Mouse (Mus musculus) kidney, embryonic 16.5 days (tissue): ENCODE measurements around the gene Slfn9. TPM values are rescaled to one million over a fixed set of nuclear protein-coding genes. Genes with fewer than 3 reads are reported as not detected.
"Not testable (repeated sequence)": the region's sequence is repeated elsewhere in the genome, so short reads cannot be mapped to it uniquely, and the experiment has no call there.

Experiments used
- ATAC-seq: fragments of 200-750 bp; cut with Nextera tagmentation; 2 replicates; pipeline ENCODE4 v1.8.0; 2017; ENCODE audit warnings: moderate TSS enrichment; ENCODE audit not compliant: low FRiP score, low TSS enrichment
- H3K27ac ChIP-seq: fragments of 300-500 bp; sonication (generic); 2 replicates; pipeline ENCODE4 v1.5.1; 2014; ENCODE audit warnings: low read length
- H3K27me3 ChIP-seq: fragments of 300-500 bp; sonication (generic); 2 replicates; pipeline ENCODE4 v1.6.1; 2014; ENCODE audit warnings: low read length, control low read depth, mixed read lengths; ENCODE audit not compliant: insufficient read depth
- H3K36me3 ChIP-seq: fragments of 300-500 bp; sonication (generic); 2 replicates; pipeline ENCODE4 v1.6.1; 2014; ENCODE audit warnings: low read length, control low read depth, mixed read lengths; ENCODE audit not compliant: insufficient read depth
- H3K4me1 ChIP-seq: fragments of 300-500 bp; sonication (generic); 2 replicates; pipeline ENCODE4 v1.6.1; 2014; ENCODE audit warnings: low read length, control low read depth, mixed read lengths; ENCODE audit not compliant: insufficient read depth
- H3K4me2 ChIP-seq: fragments of 300-500 bp; sonication (generic); replicated peaks from 2 replicates; pipeline ENCODE4 v1.6.1; 2014; ENCODE audit warnings: low read depth, low read length
- H3K4me3 ChIP-seq: fragments of 300-500 bp; sonication (generic); 2 replicates; pipeline ENCODE4 v1.5.1; 2014; ENCODE audit warnings: mild to moderate bottlenecking, low read length
- H3K9ac ChIP-seq: fragments of 300-500 bp; sonication (generic); replicated peaks from 2 replicates; pipeline ENCODE4 v1.6.1; 2014; ENCODE audit warnings: low read length
- H3K9me3 ChIP-seq: fragments of 300-500 bp; sonication (generic); 2 replicates; pipeline ENCODE4 v1.6.1; 2016; ENCODE audit warnings: low read length, control low read depth
- WGBS: fragments of 180-500 bp; shearing (Covaris S2); extraction: QIAGEN DNeasy Blood & Tissue Kit; methylation state at CpG from one replicate; pipeline ENCODE4 v1.1.7; 2014; 5-methylcytosine and 5-hydroxymethylcytosine counted together
- polyA plus RNA-seq: library from polyadenylated mRNA; unstranded; fragments of >200 nt; fragmentation: Nextera tagmentation; extraction: Ambion mirVana; gene quantifications from 2 replicates; pipeline ENCODE4 v1.2.1, GENCODE M21; 2015

Slfn9 gene
- polyA plus RNA-seq, result 18.1 and 18.2 TPM in 2 replicates

DNA sequence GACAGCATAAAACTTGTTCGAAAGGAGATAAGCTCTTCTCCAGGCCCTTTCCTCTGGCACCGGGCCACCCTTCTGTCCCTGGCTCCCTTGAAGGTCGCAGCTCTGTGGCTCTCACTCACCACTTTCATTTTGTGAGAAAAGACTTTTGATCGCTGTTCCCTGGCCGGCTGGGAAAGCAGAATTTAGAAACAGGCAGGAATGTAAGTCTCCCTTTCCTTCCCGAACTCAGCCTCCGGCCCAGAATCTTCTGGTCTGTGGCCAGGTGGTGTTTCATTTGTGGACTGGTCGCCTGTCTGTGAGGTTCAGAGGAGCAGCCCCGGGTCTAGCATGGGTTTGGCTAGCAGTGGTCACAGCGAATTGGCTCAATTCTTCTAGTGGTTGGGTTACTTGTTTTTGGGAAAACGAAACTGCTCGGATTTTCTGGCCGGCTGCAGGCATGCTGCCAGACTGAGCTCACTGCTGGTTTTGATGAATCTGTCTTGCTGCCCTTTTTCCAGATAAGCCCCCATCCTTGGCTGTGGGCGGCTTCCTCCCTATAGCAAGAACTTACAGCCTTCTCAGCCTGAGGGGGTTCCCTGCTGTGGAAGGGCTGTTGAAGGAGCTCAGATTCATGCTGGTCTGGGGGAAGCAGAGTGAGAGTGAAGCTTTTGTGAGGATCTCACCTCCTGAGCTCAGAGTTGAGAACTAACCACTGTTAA is at the start of gene Slfn9:
TSS of gene Slfn9 (minus strand) at position 362 of the 698 bp plus-strand sequence.
- peak within 1 kb of the TSS; percentile 53 for H3K4me3 ChIP-seq
- no peaks in the 10 kb centered on the region; the same call in 1 of the 2 replicates for H3K27me3 ChIP-seq
- WGBS, result 4% methylated on average over 14 of the region's 14 CpGs
- peaks cover 14% of the 10 kb centered on the region; the same call in 1 of the 2 replicates for H3K4me1 ChIP-seq
- no peaks in the 10 kb centered on the region for H3K36me3 ChIP-seq
- 0 out of 2 replicates have a peak, but pooled peaks have one; percentile 52 for ATAC-seq
- peak within 1 kb of the TSS; percentile 61 for H3K9ac ChIP-seq
- no peaks in the 10 kb centered on the region for H3K9me3 ChIP-seq
- H3K27ac ChIP-seq, result peak within 1 kb of the TSS; percentile 63
- peak within 1 kb of the TSS; percentile 66 for H3K4me2 ChIP-seq

DNA sequence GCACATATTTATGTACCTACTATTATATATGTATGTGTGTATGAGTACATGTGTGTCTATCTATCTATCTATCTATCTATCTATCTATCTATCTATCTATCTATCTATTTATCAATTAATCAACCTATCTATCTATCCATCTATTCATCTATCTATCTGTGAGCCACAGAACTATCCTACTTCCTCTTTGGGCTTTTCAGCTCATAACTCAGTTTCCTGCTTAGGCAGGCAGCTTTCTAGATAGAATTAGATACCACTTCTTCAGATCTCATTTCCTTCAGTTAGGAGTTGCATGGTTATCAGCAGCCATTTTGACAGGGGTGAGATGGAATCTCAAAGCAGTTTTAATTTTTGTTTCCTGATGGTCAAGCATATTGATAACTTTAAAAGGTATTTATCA is 49.4 kb upstream of the Slfn9 start:
- Histone ChIP-seq H3K4me1 (no peaks in the 10 kb centered on the region), H3K27me3 (no peaks in the 10 kb centered on the region), H3K36me3 (no peaks in the 10 kb centered on the region), H3K4me3 (no peak overlapping the region), H3K27ac (no peak overlapping the region), H3K9me3 (no peaks in the 10 kb centered on the region), H3K4me2 (no peak overlapping the region), H3K9ac (no peak overlapping the region)
- ATAC-seq, result no peak

DNA sequence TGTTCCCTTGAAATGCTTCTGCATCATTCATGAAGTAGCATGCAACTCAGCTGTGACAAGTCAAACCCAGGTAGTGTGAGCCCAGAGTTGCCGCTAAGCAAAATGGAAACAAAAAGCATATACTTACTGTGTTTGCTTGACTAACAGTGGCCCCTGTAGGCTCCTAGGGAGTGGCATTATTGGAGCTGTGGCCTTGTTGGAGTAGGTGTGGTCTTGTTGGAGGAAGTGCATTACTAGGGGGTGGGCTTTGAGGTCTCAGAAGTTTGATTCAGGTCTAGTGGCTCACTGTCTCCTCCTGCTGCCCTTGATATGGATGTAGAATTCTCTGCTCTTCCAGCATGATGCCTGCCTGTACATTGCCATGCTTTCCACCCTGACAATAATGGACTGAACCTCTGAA is 48.7 kb upstream of the Slfn9 start:
- no peaks in the 10 kb centered on the region for H3K4me1 ChIP-seq
- ATAC-seq, result no peak
- WGBS, result 19% methylated on average over 1 of the region's 1 CpGs

DNA sequence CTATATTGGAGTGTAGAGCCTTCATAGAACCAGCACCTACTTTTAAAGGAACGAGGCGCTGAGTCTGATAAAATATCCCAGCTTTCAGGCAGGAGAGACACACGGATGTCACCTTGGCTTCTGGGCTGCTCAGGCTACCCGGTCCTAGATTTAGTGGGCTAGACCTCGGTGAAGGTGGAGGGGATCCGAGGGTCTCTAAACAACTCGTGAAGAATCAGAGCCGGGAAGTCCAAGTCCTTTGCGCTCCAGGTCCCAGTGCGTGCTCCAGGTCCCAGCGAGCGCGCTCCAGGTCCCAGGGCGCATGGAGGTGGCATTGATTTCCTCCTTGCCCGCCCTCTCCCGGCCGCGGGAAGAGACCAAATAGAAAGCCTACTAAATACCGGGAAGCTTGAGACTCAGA is 48.2 kb upstream of the Slfn9 start:
- no peaks in the 10 kb centered on the region for H3K4me1 ChIP-seq
- no peak for ATAC-seq
- peak overlapping the region; percentile 49 for H3K4me2 ChIP-seq
- H3K9me3 ChIP-seq, result no peaks in the 10 kb centered on the region
- 15% methylated on average over 19 of the region's 19 CpGs for WGBS
- no peaks in the 10 kb centered on the region for H3K27me3 ChIP-seq
- peak overlapping the region; percentile 23 for H3K4me3 ChIP-seq
- H3K27ac ChIP-seq, result no peak overlapping the region
- H3K9ac ChIP-seq, result no peak overlapping the region; the same call in 1 of the 2 replicates
- H3K36me3 ChIP-seq, result no peaks in the 10 kb centered on the region

More for the DNA sequence above, 48.7 kb upstream of the Slfn9 start:
- Histone ChIP-seq H3K4me2 (peak overlapping the region; percentile 49), H3K36me3 (no peaks in the 10 kb centered on the region), H3K27ac (no peak overlapping the region), H3K4me3 (peak overlapping the region; percentile 23), H3K9ac (no peak overlapping the region), H3K9me3 (no peaks in the 10 kb centered on the region), H3K27me3 (no peaks in the 10 kb centered on the region)

DNA sequence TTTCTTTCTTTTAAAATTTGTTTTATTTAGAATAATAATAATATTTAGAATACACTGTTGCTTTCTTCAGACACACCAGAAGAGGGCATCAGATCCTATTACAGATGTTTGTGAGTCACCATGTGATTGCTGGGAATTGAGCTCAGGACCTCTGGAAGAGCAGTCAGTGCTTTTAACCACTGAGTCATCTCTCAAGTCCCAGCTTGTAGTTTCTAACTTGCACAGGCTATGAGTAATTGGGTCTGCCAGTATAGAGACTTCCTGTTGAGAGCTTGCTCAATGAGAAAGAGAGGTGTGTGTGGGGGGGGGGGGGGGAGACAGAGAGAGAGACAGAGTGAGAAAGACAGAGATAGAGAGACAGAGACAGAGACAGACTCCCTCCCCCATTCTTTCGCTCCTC is 47.5 kb upstream of the Slfn9 start:
- no peak for ATAC-seq
- WGBS, result 67% methylated on average over 1 of the region's 1 CpGs
- no peak overlapping the region for H3K4me3 ChIP-seq
- H3K27me3 ChIP-seq, result no peaks in the 10 kb centered on the region
- H3K36me3 ChIP-seq, result no peaks in the 10 kb centered on the region
- H3K27ac ChIP-seq, result no peak overlapping the region
- H3K4me1 ChIP-seq, result no peaks in the 10 kb centered on the region
- no peak overlapping the region for H3K9ac ChIP-seq
- no peaks in the 10 kb centered on the region for H3K9me3 ChIP-seq
- no peak overlapping the region for H3K4me2 ChIP-seq

DNA sequence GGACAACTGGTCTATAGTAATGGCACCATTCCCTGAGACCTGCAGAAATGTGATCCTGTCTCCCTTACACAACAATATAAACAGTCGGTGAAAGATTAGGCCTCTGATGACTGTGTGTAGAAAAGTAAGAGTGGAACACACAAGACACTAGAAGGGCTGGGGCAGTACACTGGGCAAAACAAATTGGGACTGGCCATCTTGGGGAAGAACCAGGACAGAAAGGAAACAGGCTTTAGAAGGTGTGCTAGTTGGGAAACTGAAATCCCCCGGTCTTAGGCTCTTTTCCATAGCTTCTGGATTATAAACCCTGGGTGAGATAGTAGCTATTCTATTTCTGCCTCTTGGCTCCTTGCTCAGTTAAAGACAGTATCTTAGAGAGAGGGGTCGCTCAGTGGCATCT is 47.1 kb upstream of the Slfn9 start:
- H3K9ac ChIP-seq, H3K4me1 ChIP-seq, H3K27me3 ChIP-seq, H3K27ac ChIP-seq, ATAC-seq, H3K4me3 ChIP-seq, H3K9me3 ChIP-seq, H3K4me2 ChIP-seq, H3K36me3 ChIP-seq: not testable (repeated sequence)
- WGBS, result 86% methylated on average over 3 of the region's 3 CpGs

DNA sequence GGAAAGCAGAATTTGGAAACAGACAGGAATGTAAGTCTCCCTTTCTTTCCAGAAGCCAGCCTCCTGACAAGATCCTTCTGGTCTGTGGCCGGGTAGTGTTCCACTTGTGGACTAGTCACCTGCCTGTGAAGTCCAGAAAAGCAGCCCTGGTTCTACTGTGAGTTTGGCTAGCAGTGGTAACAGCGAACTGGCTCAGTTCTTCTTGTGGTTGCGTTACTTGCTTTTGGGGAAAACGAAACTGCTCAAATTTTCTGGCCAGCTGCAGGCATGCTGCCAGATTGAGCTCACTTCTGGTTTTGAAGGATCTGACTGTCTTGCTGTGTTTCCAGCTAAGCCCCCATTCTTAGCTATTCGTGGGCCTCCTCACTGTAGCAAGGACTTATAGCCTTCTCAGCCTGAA is 29.0 kb upstream of the Slfn9 start, which contains the start of gene Slfn8:
TSS of gene Slfn8 (minus strand) at position 190 of the 400 bp plus-strand sequence.
- no peak within 1 kb of the TSS for H3K9ac ChIP-seq
- no peaks in the 10 kb centered on the region for H3K4me1 ChIP-seq
- WGBS, result 73% methylated on average over 5 of the region's 5 CpGs
- H3K4me2 ChIP-seq, result no peak within 1 kb of the TSS
- no peak within 1 kb of the TSS for H3K27ac ChIP-seq
- no peaks in the 10 kb centered on the region for H3K27me3 ChIP-seq
- H3K36me3 ChIP-seq, result no peaks in the 10 kb centered on the region
- H3K4me3 ChIP-seq, result no peak within 1 kb of the TSS
- no peak for ATAC-seq
- no peaks in the 10 kb centered on the region for H3K9me3 ChIP-seq

DNA sequence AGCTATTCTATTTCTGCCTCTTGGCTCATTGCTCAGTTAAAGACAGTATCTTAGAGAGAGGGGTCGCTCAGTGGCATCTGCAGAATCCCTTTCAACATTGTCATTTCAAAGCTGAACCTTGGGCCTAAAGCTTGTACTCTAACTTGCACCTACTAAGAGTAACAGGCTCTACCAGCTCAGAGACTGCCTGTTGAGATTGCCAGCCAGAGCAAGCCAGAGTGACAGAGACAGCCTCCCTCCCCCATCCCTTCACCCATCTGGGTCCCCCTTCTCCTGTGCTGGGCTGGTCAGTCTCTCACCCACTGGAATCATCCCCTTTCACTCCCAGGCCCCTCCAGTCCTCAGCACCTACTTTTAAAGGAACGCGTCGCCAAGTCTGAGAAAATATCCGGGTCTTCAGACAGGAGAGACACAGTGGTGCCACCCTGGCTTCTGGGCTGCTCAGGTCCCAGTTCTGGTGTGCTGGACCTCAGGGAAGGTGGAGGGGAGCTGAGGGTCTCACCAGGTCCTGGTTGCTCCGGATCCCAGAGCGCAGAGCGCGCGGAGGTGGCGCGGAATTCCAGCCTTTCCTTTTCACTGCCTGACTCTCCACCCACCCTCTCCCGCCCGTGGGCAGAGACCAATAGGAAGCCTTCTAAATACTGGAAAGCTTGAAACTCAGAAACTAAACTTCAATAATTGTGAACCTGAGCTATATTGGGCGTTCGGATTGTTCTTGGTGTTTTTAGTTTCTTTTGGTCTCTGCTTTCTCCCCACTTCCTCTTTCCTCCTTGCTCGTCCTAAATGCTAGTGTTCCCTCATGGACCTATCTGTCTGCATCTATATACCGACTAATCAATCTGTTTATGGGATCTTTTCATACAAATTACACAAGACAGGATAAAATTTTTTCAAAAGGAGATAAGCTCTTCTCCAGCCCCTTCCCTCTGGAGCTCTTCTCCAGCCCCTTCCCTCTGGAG is 28.2 kb upstream of the Slfn9 start:
- not testable (repeated sequence) for H3K36me3 ChIP-seq, H3K4me1 ChIP-seq, H3K27me3 ChIP-seq, H3K9me3 ChIP-seq, H3K9ac ChIP-seq, H3K4me2 ChIP-seq, H3K27ac ChIP-seq, H3K4me3 ChIP-seq, ATAC-seq
- WGBS, result 82% methylated on average over 18 of the region's 18 CpGs

DNA sequence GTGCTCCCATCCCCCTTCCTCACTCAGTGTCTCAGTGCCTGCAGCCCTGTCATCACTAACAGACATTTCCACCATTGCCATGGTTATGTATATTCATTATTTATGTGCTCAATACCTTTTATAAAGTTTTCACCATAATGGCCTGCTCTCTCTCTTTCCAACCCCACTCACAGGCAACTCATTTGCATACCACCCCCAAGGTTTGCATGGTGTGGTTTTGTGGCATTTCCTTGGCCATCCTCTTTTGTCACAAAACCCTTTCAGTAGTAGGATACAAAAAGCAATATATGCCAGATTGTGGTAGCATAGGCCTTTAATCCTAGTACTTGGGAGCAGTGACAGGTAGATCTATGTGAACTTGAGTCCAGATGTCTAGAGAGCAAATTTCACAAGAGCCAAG is 24.5 kb upstream of the Slfn9 start:
- no peak overlapping the region for H3K4me3 ChIP-seq
- no peak overlapping the region for H3K4me2 ChIP-seq
- no peaks in the 10 kb centered on the region for H3K4me1 ChIP-seq
- no peak overlapping the region for H3K9ac ChIP-seq
- H3K9me3 ChIP-seq, result no peaks in the 10 kb centered on the region
- H3K36me3 ChIP-seq, result no peaks in the 10 kb centered on the region
- no peak overlapping the region for H3K27ac ChIP-seq
- no peak for ATAC-seq
- H3K27me3 ChIP-seq, result no peaks in the 10 kb centered on the region

DNA sequence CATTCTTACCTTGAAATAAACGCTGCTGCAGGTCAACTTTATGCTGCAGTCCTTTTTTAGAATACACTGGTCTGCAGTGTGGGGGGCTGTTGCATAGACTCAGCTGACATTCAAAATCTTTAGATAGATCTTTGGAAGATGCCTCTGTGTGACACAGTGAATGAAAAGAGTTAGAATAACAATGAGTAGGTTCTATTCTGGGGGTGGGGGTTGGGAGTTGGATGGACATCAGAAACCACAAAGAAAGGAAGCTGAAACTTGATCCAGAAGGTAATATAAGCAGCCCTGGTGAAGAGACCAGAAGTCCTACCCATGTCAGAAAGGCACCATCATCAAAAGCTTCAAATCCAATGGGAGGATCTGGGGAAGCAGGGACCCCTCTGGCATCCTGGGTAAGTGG is 21.7 kb upstream of the Slfn9 start:
- 83% methylated on average over 1 of the region's 1 CpGs for WGBS
- Histone ChIP-seq H3K4me3 (no peak overlapping the region), H3K9ac (no peak overlapping the region), H3K4me2 (no peak overlapping the region), H3K27ac (no peak overlapping the region), H3K9me3 (no peaks in the 10 kb centered on the region), H3K4me1 (no peaks in the 10 kb centered on the region), H3K27me3 (no peaks in the 10 kb centered on the region), H3K36me3 (no peaks in the 10 kb centered on the region)
- no peak for ATAC-seq
